Mouse (Mus musculus) ES-Bruce4 (cell line): ENCODE data around the gene Krtap4-16. TPM values are rescaled to one million over a fixed set of nuclear protein-coding genes. Genes with fewer than 3 reads are reported as not detected.
"Not testable (repeated sequence)": the region's sequence is repeated elsewhere in the genome, so short reads cannot be mapped to it uniquely, and the experiment has no call there.

Experiments used
- H3K27ac ChIP-seq: 2 replicates; pipeline ENCODE4 v1.5.1; 2012; ENCODE audit warnings: low read length, inconsistent platforms; ENCODE audit not compliant: insufficient read depth
- H3K27me3 ChIP-seq: 2 replicates; pipeline ENCODE4 v1.6.1; 2012; ENCODE audit warnings: mild to moderate bottlenecking, low read length, inconsistent platforms; ENCODE audit not compliant: control insufficient read depth, poor library complexity, insufficient read depth, severe bottlenecking
- H3K36me3 ChIP-seq: 2 replicates; pipeline ENCODE4 v1.6.1; 2012; ENCODE audit warnings: inconsistent platforms, mild to moderate bottlenecking, low read length, moderate library complexity; ENCODE audit not compliant: control insufficient read depth, poor library complexity, insufficient read depth, severe bottlenecking
- H3K4me1 ChIP-seq: one replicate; pipeline ENCODE4 v1.8.1; 2011; ENCODE audit warnings: low read length; ENCODE audit not compliant: control insufficient read depth, insufficient read depth
- H3K4me3 ChIP-seq: 2 replicates; pipeline ENCODE4 v1.5.1; 2011; ENCODE audit warnings: low read depth, mild to moderate bottlenecking, low read length
- H3K9ac ChIP-seq: 2 replicates; pipeline ENCODE4 v1.6.1; 2012; ENCODE audit warnings: low read depth, mild to moderate bottlenecking, inconsistent platforms; ENCODE audit not compliant: poor library complexity, severe bottlenecking
- H3K9me3 ChIP-seq: replicated peaks from 2 replicates; pipeline ENCODE4 v1.6.1; 2012; ENCODE audit warnings: mild to moderate bottlenecking, low read length, inconsistent platforms; ENCODE audit not compliant: control insufficient read depth, poor library complexity, insufficient read depth, severe bottlenecking
- CTCF ChIP-seq: IDR thresholded peaks from one replicate; pipeline ENCODE4 v1.8.1; 2011; ENCODE audit warnings: low read depth, low read length
- EP300 ChIP-seq: IDR thresholded peaks from 2 replicates; pipeline ENCODE4 v1.6.1; 2011; ENCODE audit warnings: low read depth, low read length; ENCODE audit not compliant: insufficient read depth
- POLR2A ChIP-seq: IDR thresholded peaks from one replicate; pipeline ENCODE4 v1.8.1; 2011; ENCODE audit warnings: low read length; ENCODE audit not compliant: insufficient read depth
- polyA plus RNA-seq: library from polyadenylated mRNA; stranded (reverse); fragments of >200 nt; gene quantifications from 2 replicates; pipeline ENCODE4 v1.2.4, GENCODE M21; 2011; ENCODE audit warnings: low read depth; ENCODE audit not compliant: missing spikeins, insufficient read depth, insufficient read length

Gene Krtap4-16
- polyA plus RNA-seq, 1 experiment, result not detected

- Histone ChIP-seq H3K9ac (no peak overlapping the region), H3K9me3 (no peaks in the 10 kb centered on the region), H3K4me1 (no peaks in the 10 kb centered on the region)
Observed at GRCm38 (mm10) chr11:99846746-99847145, 4.7 kb downstream of the Krtap4-16 start.

GRCm38 (mm10) chr11:99842185-99842584 is 9.2 kb downstream of the Krtap4-16 start:
- Histone ChIP-seq H3K9ac (no peak overlapping the region), H3K4me1 (no peaks in the 10 kb centered on the region), H3K9me3 (no peaks in the 10 kb centered on the region), H3K27ac (no peak overlapping the region), H3K27me3 (no peaks in the 10 kb centered on the region), H3K36me3 (no peaks in the 10 kb centered on the region), H3K4me3 (no peak overlapping the region)
- TF ChIP-seq CTCF (no peak), POLR2A (no peak), EP300 (no peak)

More at GRCm38 (mm10) chr11:99846746-99847145, 4.7 kb downstream of the Krtap4-16 start:
- Histone ChIP-seq H3K27me3 (no peaks in the 10 kb centered on the region), H3K4me3 (no peak overlapping the region), H3K36me3 (no peaks in the 10 kb centered on the region), H3K27ac (no peak overlapping the region)
- TF ChIP-seq EP300, result no peak
- no peak for TF ChIP-seq CTCF
- TF ChIP-seq POLR2A, result no peak

- no peaks in the 10 kb centered on the region for H3K4me1 ChIP-seq
- H3K27me3 ChIP-seq, result no peaks in the 10 kb centered on the region
- TF ChIP-seq POLR2A (no peak), EP300 (no peak), CTCF (no peak)
- H3K36me3 ChIP-seq, result no peaks in the 10 kb centered on the region
- no peak within 1 kb of the TSS for H3K4me3 ChIP-seq
- H3K27ac ChIP-seq, result no peak within 1 kb of the TSS
- no peak within 1 kb of the TSS for H3K9ac ChIP-seq
- no peaks in the 10 kb centered on the region for H3K9me3 ChIP-seq
Observed at GRCm38 (mm10) chr11:99837966-99838365, 13.4 kb downstream of the Krtap4-16 start, which contains the start of gene 2300003K06Rik. 2300003K06Rik (minus strand) TSS chr11:99838066.

- H3K4me1 ChIP-seq, H3K36me3 ChIP-seq, H3K9me3 ChIP-seq, H3K27ac ChIP-seq, H3K9ac ChIP-seq, H3K4me3 ChIP-seq, H3K27me3 ChIP-seq: not testable (repeated sequence)
Observed at GRCm38 (mm10) chr11:99815566-99815965, 35.8 kb downstream of the Krtap4-16 start, which contains the start of gene Gm11564. Gm11564 (minus strand) TSS chr11:99815666.

GRCm38 (mm10) chr11:99809792-99810191 is 41.6 kb downstream of the Krtap4-16 start, which contains the start of gene Krtap4-13:
Krtap4-13 (minus strand) TSS chr11:99809892.
- H3K9me3 ChIP-seq, H3K4me1 ChIP-seq, H3K27me3 ChIP-seq, H3K36me3 ChIP-seq, H3K4me3 ChIP-seq, H3K27ac ChIP-seq, H3K9ac ChIP-seq: not testable (repeated sequence)

GRCm38 (mm10) chr11:99804346-99804745 is 47.1 kb downstream of the Krtap4-16 start, which contains the start of gene Gm11554:
Gm11554 (minus strand) TSS chr11:99804446.
- H3K9me3 ChIP-seq, H3K9ac ChIP-seq, H3K27me3 ChIP-seq, H3K4me3 ChIP-seq, H3K27ac ChIP-seq, H3K36me3 ChIP-seq, H3K4me1 ChIP-seq: not testable (repeated sequence)

Other genes starting within 250 kb of the Krtap4-16 start
- not detected in 2 replicates for gene Gm11938, start 248.3 kb downstream of the Krtap4-16 start, polyA plus RNA-seq
- not detected in 2 replicates for gene Gm11937, start 241.4 kb downstream of the Krtap4-16 start, polyA plus RNA-seq
- not detected in 2 replicates for gene Krtap2-4, start 236.8 kb downstream of the Krtap4-16 start, polyA plus RNA-seq
- not detected in 2 replicates for gene Gm11562, start 231.2 kb downstream of the Krtap4-16 start, polyA plus RNA-seq
- not detected in 2 replicates for gene Krtap4-1, start 223.4 kb downstream of the Krtap4-16 start, polyA plus RNA-seq
- gene Krtap4-2, start 216.5 kb downstream of the Krtap4-16 start, polyA plus RNA-seq, result not detected in 2 replicates
- not detected in 2 replicates for gene Krtap4-7, start 207.5 kb downstream of the Krtap4-16 start, polyA plus RNA-seq
- gene Gm11555, start 201.4 kb downstream of the Krtap4-16 start, polyA plus RNA-seq, result not detected in 2 replicates
- gene Gm11563, start 192.6 kb downstream of the Krtap4-16 start, polyA plus RNA-seq, result not detected in 2 replicates
- not detected in 2 replicates for gene Krtap4-6, start 185.6 kb downstream of the Krtap4-16 start, polyA plus RNA-seq
- not detected in 2 replicates for gene Gm14190, start 160.9 kb downstream of the Krtap4-16 start, polyA plus RNA-seq
- not detected in 2 replicates for gene Gm14180, start 117.3 kb downstream of the Krtap4-16 start, polyA plus RNA-seq
- not detected in 2 replicates for gene Gm11595, start 78.7 kb downstream of the Krtap4-16 start, polyA plus RNA-seq
- gene Krtap4-8, start 70.9 kb downstream of the Krtap4-16 start, polyA plus RNA-seq, result not detected in 2 replicates
- not detected in 2 replicates for gene Krtap4-9, start 66.4 kb downstream of the Krtap4-16 start, polyA plus RNA-seq
- gene Gm11596, start 58.1 kb downstream of the Krtap4-16 start, polyA plus RNA-seq, result not detected in 2 replicates
- not detected in 2 replicates for gene Gm11569, start 52.7 kb downstream of the Krtap4-16 start, polyA plus RNA-seq
- gene Gm11554, start 47.2 kb downstream of the Krtap4-16 start, polyA plus RNA-seq, result not detected in 2 replicates
- not detected in 2 replicates for gene Krtap4-13, start 41.7 kb downstream of the Krtap4-16 start, polyA plus RNA-seq
- gene Gm11564, start 35.9 kb downstream of the Krtap4-16 start, polyA plus RNA-seq, result not detected in 2 replicates
- not detected in 2 replicates for gene 2300003K06Rik, start 13.5 kb downstream of the Krtap4-16 start, polyA plus RNA-seq
- not detected in 2 replicates for gene Gm11568, start 6.3 kb upstream of the Krtap4-16 start, polyA plus RNA-seq
- gene Gm11559, start 12.9 kb upstream of the Krtap4-16 start, polyA plus RNA-seq, result not detected in 2 replicates
- gene Krtap9-1, start 21.8 kb upstream of the Krtap4-16 start, polyA plus RNA-seq, result not detected in 2 replicates
- not detected in 2 replicates for gene Gm11567, start 27.6 kb upstream of the Krtap4-16 start, polyA plus RNA-seq
- not detected in 2 replicates for gene Krtap31-1, start 56.3 kb upstream of the Krtap4-16 start, polyA plus RNA-seq
- gene Gm11565, start 63.1 kb upstream of the Krtap4-16 start, polyA plus RNA-seq, result not detected in 2 replicates
- not detected in 2 replicates for gene Krtap31-2, start 84.7 kb upstream of the Krtap4-16 start, polyA plus RNA-seq
- gene Krtap9-5, start 96.9 kb upstream of the Krtap4-16 start, polyA plus RNA-seq, result not detected in 2 replicates
- gene Krtap29-1, start 127.4 kb upstream of the Krtap4-16 start, polyA plus RNA-seq, result not detected in 2 replicates
- not detected in 2 replicates for gene Krtap16-1, start 135.0 kb upstream of the Krtap4-16 start, polyA plus RNA-seq
- not detected in 2 replicates for gene Krtap17-1, start 142.4 kb upstream of the Krtap4-16 start, polyA plus RNA-seq
- not detected in 2 replicates for gene Krt33a, start 164.6 kb upstream of the Krtap4-16 start, polyA plus RNA-seq
- not detected in 2 replicates for gene Krt33b, start 178.3 kb upstream of the Krtap4-16 start, polyA plus RNA-seq
- gene Krt34, start 189.9 kb upstream of the Krtap4-16 start, polyA plus RNA-seq, result not detected in 2 replicates
- not detected in 2 replicates for gene Krt31, start 198.9 kb upstream of the Krtap4-16 start, polyA plus RNA-seq
- not detected in 2 replicates for gene Krt32, start 236.6 kb upstream of the Krtap4-16 start, polyA plus RNA-seq
- not detected in 2 replicates for gene Krt35, start 244.6 kb upstream of the Krtap4-16 start, polyA plus RNA-seq